Mouse (Mus musculus) spleen, embryonic (tissue): Measurements from ENCODE around the gene Kcnma1.

Experiments used
- CTCF ChIA-PET: fragments of 350-600 bp; sonication (Branson Sonifier 250); formaldehyde crosslinking; loops from one replicate; lab custom pipeline; 2022; lab: Charles Lee

Kcnma1 gene

DNA sequence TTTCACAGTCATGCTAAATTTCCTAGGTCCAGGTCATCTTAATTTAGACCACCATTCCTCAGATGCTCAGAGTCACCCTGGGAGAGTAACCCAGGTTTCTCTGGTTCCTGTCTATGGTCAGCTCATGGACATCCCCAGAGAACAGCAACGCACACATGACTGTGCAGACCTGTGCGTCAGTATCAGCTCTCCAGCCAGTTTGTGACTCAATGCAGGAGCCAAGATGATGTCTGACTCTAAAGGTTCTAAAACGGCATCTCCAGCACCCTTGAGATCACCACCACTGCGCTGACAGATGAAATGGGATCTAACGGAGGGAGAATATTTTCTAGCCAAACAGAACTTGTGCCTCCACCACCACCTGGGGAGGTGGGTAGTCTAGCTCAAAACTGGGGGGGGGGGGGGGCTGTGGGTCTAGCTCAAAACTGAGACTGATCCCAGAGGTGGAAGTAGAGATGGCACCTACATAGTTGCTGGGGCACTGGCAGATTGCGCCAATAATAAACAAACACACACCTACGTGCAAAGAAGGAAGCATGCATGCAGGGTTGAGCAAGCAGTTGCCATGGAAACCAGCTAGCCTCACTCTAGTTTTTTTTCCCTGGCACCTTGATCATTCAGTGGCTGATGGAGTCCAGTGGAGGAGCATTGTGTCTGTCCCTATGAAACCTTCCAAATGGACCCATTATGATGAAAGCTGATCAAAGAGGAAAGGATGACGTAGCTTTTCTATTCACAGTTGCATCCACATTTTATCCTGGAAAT lies 231.3 kb downstream of the Kcnma1 start:
- CTCF ChIA-PET = no interaction called here

DNA sequence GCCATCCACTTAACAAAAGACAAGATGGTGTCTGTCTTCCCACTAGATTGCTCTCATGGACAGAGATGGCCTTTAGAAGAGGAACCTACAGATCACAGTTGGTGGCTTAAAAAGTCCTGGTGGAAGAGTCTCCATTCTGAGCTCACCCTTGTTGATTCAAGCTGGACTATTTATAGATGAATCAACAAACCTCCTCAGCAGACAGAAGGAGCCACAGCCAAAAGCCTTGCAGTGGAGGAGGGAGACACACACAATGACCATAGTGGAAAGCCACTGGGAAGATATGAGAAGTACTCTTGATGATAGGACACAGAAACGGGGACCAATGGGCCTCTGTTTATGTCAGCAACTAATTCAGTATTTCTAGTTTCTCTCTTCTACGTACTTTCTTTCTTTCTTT lies 239.7 kb downstream of the Kcnma1 start:
- CTCF ChIA-PET = no interaction called here

- CTCF ChIA-PET = no interaction called here
These were observed 241.6 kb downstream of the Kcnma1 start for GRCm38 (mm10) chr14:23772685-23773084.

DNA sequence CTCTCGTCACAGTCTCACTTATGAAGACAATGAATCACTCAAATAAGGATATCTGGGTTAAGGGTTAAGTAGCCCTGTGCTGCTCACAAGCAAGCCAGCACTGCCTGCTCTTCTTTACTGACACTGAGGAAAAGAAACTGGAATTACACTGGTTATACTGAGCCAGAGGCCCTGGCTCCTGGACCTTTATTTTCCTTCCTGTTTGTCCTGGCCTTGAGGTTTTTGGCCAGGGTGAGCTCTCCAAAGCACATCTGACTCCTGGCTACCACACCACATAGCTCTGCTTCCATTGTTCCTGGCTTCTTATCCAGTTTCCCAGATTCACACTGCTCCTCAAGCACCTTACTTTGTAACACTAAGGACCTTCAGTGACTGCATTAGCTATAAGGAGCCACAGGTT lies 242.5 kb downstream of the Kcnma1 start:
- CTCF ChIA-PET = no interaction called here

- CTCF ChIA-PET = no interaction called here
These were observed 251.8 kb downstream of the Kcnma1 start for GRCm38 (mm10) chr14:23762471-23762870.

- CTCF ChIA-PET = no interaction called here
These were observed 254.7 kb downstream of the Kcnma1 start for GRCm38 (mm10) chr14:23759626-23760025.

- CTCF ChIA-PET = no interaction called here
These were observed 255.9 kb downstream of the Kcnma1 start for GRCm38 (mm10) chr14:23758421-23758820.

- CTCF ChIA-PET = no interaction called here
These were observed 266.3 kb downstream of the Kcnma1 start for GRCm38 (mm10) chr14:23748011-23748410.

DNA sequence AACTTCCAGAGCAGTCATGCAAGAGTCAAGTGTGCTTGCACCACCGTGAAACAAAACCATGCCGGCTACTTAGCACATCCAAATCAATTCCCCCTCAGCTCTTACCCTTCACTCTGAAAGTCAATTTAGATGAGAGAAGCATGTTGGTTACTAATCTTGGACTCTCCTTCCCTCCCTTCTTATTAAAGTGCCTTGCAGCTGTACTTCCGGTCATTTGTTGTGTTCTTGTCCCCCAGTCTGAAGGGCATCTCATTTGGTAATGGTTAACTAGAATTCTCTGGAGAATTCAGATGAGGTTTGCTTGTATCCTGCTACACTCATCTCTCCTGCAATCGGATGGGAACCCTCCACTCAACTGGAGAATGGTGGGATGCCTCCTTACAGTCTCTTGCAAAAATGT lies 267.3 kb downstream of the Kcnma1 start:
- CTCF ChIA-PET = no interaction called here

- CTCF ChIA-PET = no interaction called here
These were observed 272.8 kb downstream of the Kcnma1 start for GRCm38 (mm10) chr14:23741531-23741930.

- CTCF ChIA-PET = no interaction called here
These were observed 280.1 kb downstream of the Kcnma1 start for GRCm38 (mm10) chr14:23734200-23734599.

DNA sequence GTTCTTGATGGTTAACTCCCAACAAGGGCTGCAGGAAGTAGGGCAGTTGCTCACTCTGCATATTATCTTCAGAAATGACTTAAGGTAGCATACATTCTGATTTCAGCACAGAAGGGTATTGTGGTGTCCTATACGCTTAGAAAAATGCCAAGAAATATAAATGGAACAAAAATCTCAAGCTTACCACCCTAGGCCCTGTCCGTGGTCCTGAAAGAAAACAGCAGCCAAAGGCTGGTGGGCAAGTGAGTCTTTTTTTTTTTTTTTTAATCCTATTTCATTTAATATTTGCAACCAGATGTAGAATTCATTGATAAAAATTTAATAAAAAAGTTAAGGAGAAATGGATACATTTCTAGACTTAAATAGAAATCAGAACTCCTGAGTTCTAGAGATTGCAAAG lies 284.9 kb downstream of the Kcnma1 start:
- CTCF ChIA-PET = no interaction called here

DNA sequence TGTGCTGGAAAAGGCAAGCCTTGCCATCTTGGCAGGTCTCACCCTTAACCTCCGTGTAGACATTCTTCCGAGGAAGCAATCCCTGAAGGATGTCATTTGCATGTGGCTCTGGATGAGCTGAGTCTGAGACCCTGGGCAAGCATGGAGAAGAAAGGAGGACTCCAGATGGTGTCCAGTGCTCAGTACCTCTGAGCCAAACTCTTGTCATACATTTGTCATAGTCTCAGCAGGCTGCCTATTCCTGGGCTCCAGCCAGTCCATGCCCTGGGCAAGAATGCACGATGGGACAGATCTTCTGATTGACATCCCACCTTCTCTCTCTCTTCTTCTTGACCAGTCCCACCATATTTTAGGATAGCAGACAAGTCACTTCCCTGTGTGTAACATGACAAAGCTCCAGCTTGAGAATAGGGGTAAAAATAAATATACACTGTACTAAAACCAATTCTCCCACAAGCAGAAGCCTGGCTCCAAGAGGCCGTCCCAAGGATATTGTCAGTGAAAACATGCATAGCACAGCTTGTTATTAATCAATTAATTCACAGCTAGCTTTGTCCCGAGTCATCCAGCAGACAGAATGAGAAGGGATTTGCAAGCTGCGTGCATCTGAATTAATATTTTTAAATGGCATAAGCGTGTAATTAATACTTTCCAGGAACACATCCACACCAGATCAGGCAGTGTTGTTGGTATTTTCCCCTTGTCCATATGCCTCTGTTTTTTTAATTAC lies 290.4 kb downstream of the Kcnma1 start:
- CTCF ChIA-PET = no interaction called here

DNA sequence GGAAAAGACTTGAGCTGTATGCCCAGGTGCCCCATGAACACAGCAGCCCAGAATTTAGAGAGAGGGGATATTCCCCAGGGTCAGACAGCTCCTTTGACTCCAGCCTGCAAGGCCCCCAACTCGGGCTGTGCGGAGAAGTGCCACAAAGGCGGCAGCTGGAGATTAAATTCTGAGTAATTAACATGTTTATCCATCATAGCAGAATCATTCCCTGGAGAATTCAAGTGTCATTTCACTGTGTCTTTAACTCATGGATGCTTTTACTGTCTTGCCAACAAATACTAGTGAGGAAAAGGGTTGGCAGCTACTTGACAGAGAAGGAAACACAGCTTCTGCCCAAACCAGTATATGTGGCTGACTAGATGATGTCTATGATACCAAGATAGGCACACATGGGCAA lies 295.0 kb downstream of the Kcnma1 start:
- CTCF ChIA-PET = no interaction called here

GRCm38 (mm10) chr14:23718667-23719066 lies 295.6 kb downstream of the Kcnma1 start:
- CTCF ChIA-PET = no interaction called here

DNA sequence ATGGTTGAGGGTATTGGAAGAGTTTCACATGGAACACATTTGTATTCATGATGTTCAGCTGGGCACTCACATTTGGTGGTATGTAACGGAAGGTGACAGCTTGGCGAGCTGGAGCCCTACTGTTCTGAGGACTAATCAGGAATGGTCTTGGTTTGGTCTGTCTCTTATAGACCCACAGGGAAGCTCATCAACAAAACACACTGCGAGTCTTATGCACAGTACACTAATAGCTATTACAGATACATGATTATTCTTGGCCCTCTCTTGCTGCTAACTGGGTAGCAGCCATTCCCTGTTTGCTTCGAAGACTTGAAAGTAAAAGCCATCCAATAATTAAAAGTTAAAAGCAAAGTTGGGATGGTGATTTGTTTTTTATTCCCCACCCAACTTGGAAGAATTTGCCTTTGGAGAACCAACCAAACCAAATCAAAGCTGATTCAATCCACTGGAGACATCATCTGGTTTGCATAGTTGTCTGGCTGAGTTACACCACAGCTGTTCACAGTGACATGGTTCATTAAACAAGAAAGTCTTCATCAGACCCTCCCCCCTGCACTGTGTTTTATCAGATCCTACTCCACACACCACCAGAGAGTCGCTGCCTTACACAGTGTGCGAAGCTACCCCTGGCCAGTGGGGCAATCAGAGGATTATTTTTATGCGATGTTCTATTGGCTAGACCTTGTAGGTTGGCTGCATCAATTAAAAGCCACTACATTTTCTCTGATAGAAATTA lies 299.7 kb downstream of the Kcnma1 start:
- CTCF ChIA-PET = no interaction called here

- CTCF ChIA-PET = no interaction called here
These were observed 301.4 kb downstream of the Kcnma1 start for GRCm38 (mm10) chr14:23712891-23713290.

- CTCF ChIA-PET = no interaction called here
These were observed 303.3 kb downstream of the Kcnma1 start for GRCm38 (mm10) chr14:23710954-23711353.

DNA sequence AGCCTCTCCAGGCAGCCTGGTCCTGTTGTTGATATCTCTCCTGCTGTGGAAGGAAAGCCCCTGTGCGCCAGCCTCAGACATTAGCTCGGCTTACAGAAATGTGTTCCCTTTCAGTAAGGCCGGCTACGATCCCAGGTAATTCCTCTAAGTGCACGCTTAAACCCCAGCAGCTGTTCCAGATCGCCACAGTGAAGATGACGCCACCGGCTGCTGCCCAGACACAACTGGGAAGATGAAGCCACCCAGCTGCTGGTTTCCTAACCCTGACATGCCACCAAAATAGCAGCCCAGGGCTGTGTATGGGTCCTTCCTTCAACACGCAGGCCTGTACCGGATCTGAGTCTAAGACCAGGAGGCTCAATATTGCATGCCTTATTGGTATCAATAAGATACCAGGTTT lies 307.5 kb downstream of the Kcnma1 start:
- CTCF ChIA-PET = no interaction called here

GRCm38 (mm10) chr14:23705647-23706046 lies 308.6 kb downstream of the Kcnma1 start:
- CTCF ChIA-PET = no interaction called here

GRCm38 (mm10) chr14:23704303-23704702 lies 310.0 kb downstream of the Kcnma1 start:
- CTCF ChIA-PET = no interaction called here

- CTCF ChIA-PET = no interaction called here
These were observed 317.9 kb downstream of the Kcnma1 start for GRCm38 (mm10) chr14:23696341-23696740.

DNA sequence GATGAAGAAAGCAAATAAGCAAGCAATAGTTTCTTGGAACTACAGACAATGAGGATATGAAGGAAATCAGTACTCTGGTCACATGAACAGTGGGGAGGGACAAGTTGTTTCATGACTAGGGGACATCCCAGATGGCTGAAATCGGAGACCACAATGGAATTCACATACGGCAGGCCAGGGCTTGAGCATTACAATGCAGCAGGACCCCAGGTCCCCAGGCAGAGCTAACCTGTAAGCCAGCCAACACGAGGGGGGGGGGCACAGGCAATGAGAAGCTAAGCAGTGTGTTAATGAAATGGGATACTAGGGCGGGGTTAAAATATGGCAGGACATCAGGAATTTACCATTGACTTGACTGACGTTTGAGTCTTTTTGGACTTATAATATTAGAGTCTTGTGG lies 324.6 kb downstream of the Kcnma1 start:
- CTCF ChIA-PET = no interaction called here
